Comparison of ENCODE assay signal across 19 mouse cellular contexts in genomic region chr6:134933207-134933558, GRCm38 (mm10). TPM values are rescaled to one million over a fixed set of nuclear protein-coding genes. Genes with fewer than 3 reads are reported as not detected.
A peak's percentile ranks its signal among the peaks of the same experiment; 100 is the strongest.
DNase-seq lines count a peak whose midpoint lies in the region; ATAC-seq lines count a peak whose summit lies in the region.
"Had no signal": no experiment of that assay in that cellular context is flagged by ENCODE, and none has a peak within 500 bp of the region (broad histone marks: within the 10 kb centered on the region; RNA-seq: fewer than 3 reads in every experiment).

No protein-coding gene starts in this region.

- no peak for DNase-seq in forebrain, embryonic 11.5 days (ENCODE audit: low spot score)
- DNase-seq in heart, adult 18-20 months = no peak
- DNase-seq in urinary bladder, adult 2 months (ENCODE audit: low spot score) = no peak
- no peak for DNase-seq in cerebellum, adult 18-20 months
- DNase-seq: cerebellum, postnatal 25 days; gastrocnemius, postnatal 10 days; lung, postnatal 14 days; right cerebral cortex, adult 18-20 months; spleen, adult 18-20 months; thymus, postnatal 25 days had no signal

- H3K9ac ChIP-seq in forebrain, embryonic 15.5 days (replicated peaks) = no peak overlapping the region
- no peak overlapping the region for H3K9ac ChIP-seq in forebrain, embryonic 11.5 days (ENCODE audit: low read length)
- H3K9ac ChIP-seq in heart, embryonic 16.5 days (ENCODE audit: low read length) = peak overlapping the region; percentile 47
- H3K9ac ChIP-seq: midbrain, embryonic 13.5 days had no signal

- 79% methylated on average over 2 of the region's 2 CpGs for WGBS in forebrain, embryonic 15.5 days
- WGBS in forebrain, embryonic 11.5 days = 87% methylated on average over 2 of the region's 2 CpGs
- 79% methylated on average over 2 of the region's 2 CpGs for WGBS in heart, embryonic 16.5 days

- peaks cover 15% of the 10 kb centered on the region for H3K4me1 ChIP-seq in forebrain, embryonic 15.5 days
- 0 out of 2 replicates have a peak, but pooled peaks cover 2% of the 10 kb centered on the region for H3K4me1 ChIP-seq in forebrain, embryonic 11.5 days (replicated peaks; ENCODE audit: control insufficient read depth, insufficient read depth, low read length)
- peaks cover 27% of the 10 kb centered on the region for H3K4me1 ChIP-seq in heart, embryonic 16.5 days (ENCODE audit: control insufficient read depth, insufficient read depth, low read length)
- H3K4me1 ChIP-seq in megakaryocyte, embryonic 14.5 days = peaks cover 45% of the 10 kb centered on the region

- no peaks in the 10 kb centered on the region for H3K9me3 ChIP-seq in forebrain, embryonic 15.5 days
- H3K9me3 ChIP-seq in forebrain, embryonic 11.5 days (ENCODE audit: control insufficient read depth, low read length) = no peaks in the 10 kb centered on the region
- no peaks in the 10 kb centered on the region for H3K9me3 ChIP-seq in heart, embryonic 16.5 days (replicated peaks; ENCODE audit: control insufficient read depth, low read length)
- H3K9me3 ChIP-seq in megakaryocyte, embryonic 14.5 days = no peaks in the 10 kb centered on the region
- H3K9me3 ChIP-seq: forebrain, embryonic 10.5 days; hindbrain, embryonic 10.5 days; limb, embryonic 13.5 days; midbrain, embryonic 13.5 days had no signal

- no peaks in the 10 kb centered on the region for H3K27me3 ChIP-seq in forebrain, embryonic 15.5 days
- no peaks in the 10 kb centered on the region for H3K27me3 ChIP-seq in forebrain, embryonic 11.5 days (ENCODE audit: control insufficient read depth, insufficient read depth, low read length)
- no peaks in the 10 kb centered on the region for H3K27me3 ChIP-seq in heart, embryonic 16.5 days (ENCODE audit: control insufficient read depth, insufficient read depth, low read length)
- no peaks in the 10 kb centered on the region for H3K27me3 ChIP-seq in megakaryocyte, embryonic 14.5 days (replicated peaks)
- H3K27me3 ChIP-seq: limb, embryonic 13.5 days; midbrain, embryonic 13.5 days had no signal

- H3K27ac ChIP-seq in forebrain, embryonic 15.5 days (replicated peaks) = no peak overlapping the region
- H3K27ac ChIP-seq in forebrain, embryonic 11.5 days (ENCODE audit: low read depth, low read length) = no peak overlapping the region
- peak overlapping the region; percentile 3; the same call in 1 of the 2 replicates for H3K27ac ChIP-seq in heart, embryonic 16.5 days (ENCODE audit: low read length)
- H3K27ac ChIP-seq: forebrain, embryonic 10.5 days; hindbrain, embryonic 10.5 days; limb, embryonic 13.5 days; midbrain, embryonic 13.5 days; stomach, postnatal 0 days had no signal

- H3K36me3 ChIP-seq in forebrain, embryonic 15.5 days = no peaks in the 10 kb centered on the region
- H3K36me3 ChIP-seq in forebrain, embryonic 11.5 days (ENCODE audit: control insufficient read depth, insufficient read depth, low read length) = no peaks in the 10 kb centered on the region
- H3K36me3 ChIP-seq in heart, embryonic 16.5 days (ENCODE audit: control insufficient read depth, insufficient read depth) = peaks cover 3% of the 10 kb centered on the region; the same call in 1 of the 2 replicates
- H3K36me3 ChIP-seq in megakaryocyte, embryonic 14.5 days (replicated peaks; ENCODE audit: low read length) = peaks cover 6% of the 10 kb centered on the region
- H3K36me3 ChIP-seq: limb, embryonic 13.5 days; midbrain, embryonic 13.5 days had no signal

- peak overlapping the region; percentile 16; the same call in 1 of the 2 replicates for H3K4me2 ChIP-seq in forebrain, embryonic 15.5 days (replicated peaks)
- no peak overlapping the region for H3K4me2 ChIP-seq in forebrain, embryonic 11.5 days (ENCODE audit: low read depth, low read length, severe bottlenecking)
- peak overlapping the region; percentile 33 for H3K4me2 ChIP-seq in heart, embryonic 16.5 days (ENCODE audit: low read depth, low read length)

- H3K4me3 ChIP-seq in forebrain, embryonic 15.5 days = no peak overlapping the region
- H3K4me3 ChIP-seq in forebrain, embryonic 11.5 days (ENCODE audit: low read depth, low read length) = no peak overlapping the region
- peak overlapping the region; percentile 0; the same call in 1 of the 2 replicates for H3K4me3 ChIP-seq in heart, embryonic 16.5 days (ENCODE audit: low read length)
- H3K4me3 ChIP-seq in megakaryocyte, embryonic 14.5 days (replicated peaks) = peak overlapping the region; percentile 87
- H3K4me3 ChIP-seq: forebrain, embryonic 10.5 days; hindbrain, embryonic 10.5 days; limb, embryonic 13.5 days; midbrain, embryonic 13.5 days had no signal

- ATAC-seq in forebrain, embryonic 15.5 days (replicated peaks) = no peak
- no peak for ATAC-seq in forebrain, embryonic 11.5 days (replicated peaks; ENCODE audit: low FRiP score)
- ATAC-seq in heart, embryonic 16.5 days (replicated peaks; ENCODE audit: extremely low read depth, insufficient read depth, low FRiP score) = no peak
- no peak for ATAC-seq in megakaryocyte, adult 5-6 weeks (ENCODE audit: poor library complexity, severe bottlenecking)
- ATAC-seq: midbrain, embryonic 13.5 days had no signal

RNA-seq across cellular contexts. Expression of gene Cdkn1b, which starts 13.0 kb away (rescaled TPM):
- 52.4 and 55.1 TPM in 2 replicates for polyA plus RNA-seq in forebrain, embryonic 15.5 days (2015; fragmentation: Nextera tagmentation; extraction: Ambion mirVana)
- polyA plus RNA-seq in forebrain, embryonic 11.5 days (2014; fragmentation: Nextera tagmentation; extraction: Ambion mirVana) = 26.2 and 27.3 TPM in 2 replicates
- polyA plus RNA-seq in heart, embryonic 16.5 days (2015; fragmentation: Nextera tagmentation; extraction: Ambion mirVana) = 14.7 TPM in 2 replicates
- total RNA-seq in heart, adult 18-20 months (2021) = 10 to 100 TPM; 33.8 to 41.5 TPM
- 15.1 and 19.6 TPM in 2 replicates for polyA plus RNA-seq in megakaryocyte, embryonic 14.5 days (2012; ENCODE audit: insufficient read depth, low replicate concordance)
- total RNA-seq in megakaryocyte, adult 5-6 weeks (2015) = 44.0 and 52.2 TPM in 2 replicates
- 92.3 and 104 TPM in 2 replicates for total RNA-seq in megakaryocyte, adult 5-6 weeks (2017)
- polyA plus RNA-seq in urinary bladder, adult 2 months (2012; rRNA removed) = 28.8 and 32.3 TPM in 2 replicates

RNA-seq across cellular contexts. Expression of gene Gpr19, which starts 34.8 kb away (rescaled TPM):
- polyA plus RNA-seq in forebrain, embryonic 15.5 days (2015; fragmentation: Nextera tagmentation; extraction: Ambion mirVana) = 47.7 and 48.1 TPM in 2 replicates
- 31.2 and 33.8 TPM in 2 replicates for polyA plus RNA-seq in forebrain, embryonic 11.5 days (2014; fragmentation: Nextera tagmentation; extraction: Ambion mirVana)
- polyA plus RNA-seq in heart, embryonic 16.5 days (2015; fragmentation: Nextera tagmentation; extraction: Ambion mirVana) = 9.1 and 10.6 TPM in 2 replicates
- total RNA-seq in heart, adult 18-20 months (2021) = 1 to 10 TPM; 3.9 to 5.0 TPM
- 0.62 TPM in 1 of 2 replicates, not detected in the other for polyA plus RNA-seq in megakaryocyte, embryonic 14.5 days (2012; ENCODE audit: insufficient read depth, low replicate concordance)
- 7.4 and 9.8 TPM in 2 replicates for total RNA-seq in megakaryocyte, adult 5-6 weeks (2015)
- total RNA-seq in megakaryocyte, adult 5-6 weeks (2017) = 7.7 and 11.0 TPM in 2 replicates
- polyA plus RNA-seq in urinary bladder, adult 2 months (2012; rRNA removed) = 9.5 and 9.7 TPM in 2 replicates

RNA-seq across cellular contexts. Expression of gene Apold1, which starts 48.3 kb away (rescaled TPM):
- polyA plus RNA-seq in forebrain, embryonic 15.5 days (2015; fragmentation: Nextera tagmentation; extraction: Ambion mirVana) = 3.5 and 3.8 TPM in 2 replicates
- polyA plus RNA-seq in forebrain, embryonic 11.5 days (2014; fragmentation: Nextera tagmentation; extraction: Ambion mirVana) = 3.0 and 3.1 TPM in 2 replicates
- polyA plus RNA-seq in heart, embryonic 16.5 days (2015; fragmentation: Nextera tagmentation; extraction: Ambion mirVana) = 8.9 and 9.9 TPM in 2 replicates
- 1 to 10 TPM; 5.7 to 9.3 TPM for total RNA-seq in heart, adult 18-20 months (2021)
- polyA plus RNA-seq in megakaryocyte, embryonic 14.5 days (2012; ENCODE audit: insufficient read depth, low replicate concordance) = 0.92 and 1.1 TPM in 2 replicates
- total RNA-seq in megakaryocyte, adult 5-6 weeks (2015) = 0.21 and 0.89 TPM in 2 replicates
- total RNA-seq in megakaryocyte, adult 5-6 weeks (2017) = 0.40 and 0.49 TPM in 2 replicates
- polyA plus RNA-seq in urinary bladder, adult 2 months (2012; rRNA removed) = 1.9 TPM in 2 replicates

Comparison
In these comparisons a context has a peak if more than half of its experiments do, and no peak if none do; other contexts are left out.
1. H3K4me3 ChIP-seq: peak in heart, embryonic 16.5 days (single experiment) and megakaryocyte, embryonic 14.5 days (single experiment); none in forebrain, embryonic 15.5 days (single experiment) and forebrain, embryonic 11.5 days (single experiment).